Mouse (Mus musculus): ENCODE measurements around the gene Txk. TPM values are rescaled to one million over a fixed set of nuclear protein-coding genes. Genes with fewer than 3 reads are reported as not detected.

Txk gene
- polyA plus RNA-seq, 1 experiment: 0.07 TPM

DNA sequence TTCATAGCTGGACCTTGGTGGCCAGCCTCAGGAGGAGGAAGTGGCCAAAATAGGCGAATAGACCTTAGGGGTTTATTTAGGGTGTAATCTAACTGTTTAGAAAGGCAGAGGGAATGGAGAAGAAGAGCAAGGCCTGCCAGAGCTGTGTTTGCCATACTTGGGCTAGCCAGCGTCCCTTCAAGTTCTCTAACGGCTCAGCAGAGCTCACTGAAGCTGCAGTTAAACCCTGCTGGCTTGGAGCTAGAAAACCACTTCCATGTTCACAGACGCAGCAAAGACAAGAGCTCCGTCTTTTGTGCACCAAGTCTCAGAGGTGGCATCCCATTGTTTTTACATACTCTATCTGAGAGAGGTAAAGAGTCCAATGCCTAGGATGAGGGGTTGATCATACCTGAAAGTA is 2.4 kb downstream of the Txk start:
- DNase-seq (ENCODE audit: low read depth): no peak
- TF ChIP-seq POLR2A (IDR thresholded peaks at IDR 0.05; ENCODE audit: borderline replicate concordance, extremely low read depth, insufficient read depth, insufficient read length, poor library complexity, severe bottlenecking) (no peak), CTCF (IDR thresholded peaks at IDR 0.05; ENCODE audit: borderline replicate concordance, extremely low read depth, insufficient read depth, insufficient read length) (no peak)

DNA sequence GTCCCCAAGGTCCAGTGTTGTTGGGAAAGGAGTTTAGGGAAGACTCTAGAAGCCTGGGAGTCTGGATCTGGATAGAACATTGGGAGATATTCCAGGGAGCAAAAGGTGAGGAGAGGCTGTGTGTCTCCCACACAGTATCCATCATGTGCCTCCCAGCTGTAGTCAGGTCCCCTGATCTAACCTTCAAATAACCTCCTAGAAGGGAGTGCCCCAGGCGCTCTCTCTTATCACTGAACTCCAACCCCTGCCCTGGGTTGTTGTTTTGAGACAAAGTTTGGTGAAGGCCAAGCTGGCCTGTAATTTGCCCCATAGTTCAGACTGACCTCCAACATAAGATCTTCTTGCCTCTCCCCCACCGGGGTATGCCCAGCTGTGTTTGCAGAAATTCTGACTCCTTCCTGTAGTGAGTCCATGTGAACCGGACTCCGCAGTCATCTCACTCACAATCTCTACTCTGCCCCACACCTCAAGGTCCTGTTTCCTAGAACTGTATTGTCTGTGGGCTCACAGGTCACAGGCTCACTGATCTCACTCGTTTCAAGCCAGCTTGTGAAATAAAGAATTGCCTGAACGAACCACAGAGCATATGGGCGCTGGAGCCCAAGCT is 3.8 kb downstream of the Txk start:
- TF ChIP-seq POLR2A (IDR thresholded peaks at IDR 0.05; ENCODE audit: borderline replicate concordance, extremely low read depth, insufficient read depth, insufficient read length, poor library complexity, severe bottlenecking): no peak
- no peak for TF ChIP-seq CTCF (IDR thresholded peaks at IDR 0.05; ENCODE audit: borderline replicate concordance, extremely low read depth, insufficient read depth, insufficient read length)

DNA sequence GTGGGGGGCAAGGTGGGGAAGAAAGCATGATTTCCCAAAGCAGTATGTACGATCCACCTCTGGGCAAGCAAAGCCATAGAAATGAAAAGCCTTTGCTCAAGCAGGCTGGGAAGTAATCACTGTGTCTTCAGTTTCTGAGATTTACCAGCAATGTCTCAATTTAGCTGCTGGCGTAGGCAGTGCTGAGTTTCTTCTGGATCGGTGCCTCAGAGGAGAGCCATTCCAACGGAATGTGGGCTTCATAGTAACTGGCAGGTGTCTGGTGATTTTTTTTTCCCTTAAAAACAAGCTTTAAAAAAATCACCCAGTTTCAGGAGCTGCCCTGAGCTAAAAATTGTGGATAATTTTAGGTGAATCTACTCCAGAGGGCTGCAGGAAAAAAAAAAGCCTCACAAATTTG is 5.2 kb downstream of the Txk start:
- no peak for DNase-seq (ENCODE audit: low read depth)
- TF ChIP-seq CTCF (IDR thresholded peaks at IDR 0.05; ENCODE audit: borderline replicate concordance, extremely low read depth, insufficient read depth, insufficient read length) (no peak), POLR2A (IDR thresholded peaks at IDR 0.05; ENCODE audit: borderline replicate concordance, extremely low read depth, insufficient read depth, insufficient read length, poor library complexity, severe bottlenecking) (no peak)

More for the DNA sequence above, 3.8 kb downstream of the Txk start:
- no peak for DNase-seq (ENCODE audit: low read depth)

DNA sequence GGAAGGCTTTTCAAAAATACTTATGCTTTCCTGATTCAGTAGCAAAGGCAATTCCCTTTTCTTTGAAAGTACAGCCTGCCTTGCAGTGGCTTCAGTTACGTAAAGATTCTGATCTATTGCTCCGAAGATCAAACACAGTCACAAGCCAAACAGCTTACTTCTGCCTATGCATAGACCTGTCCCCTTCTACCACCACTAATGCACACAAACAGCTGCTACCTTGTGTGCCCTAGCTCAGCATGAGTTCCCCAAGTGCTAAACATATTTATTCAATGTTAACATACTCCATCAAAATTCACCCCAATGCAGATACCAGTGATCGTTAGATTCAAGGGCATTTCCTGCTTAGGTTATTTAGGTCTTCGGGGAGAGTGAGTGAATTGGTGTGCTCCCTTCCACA is 6.1 kb downstream of the Txk start:
- no peak for DNase-seq (ENCODE audit: low read depth)

DNA sequence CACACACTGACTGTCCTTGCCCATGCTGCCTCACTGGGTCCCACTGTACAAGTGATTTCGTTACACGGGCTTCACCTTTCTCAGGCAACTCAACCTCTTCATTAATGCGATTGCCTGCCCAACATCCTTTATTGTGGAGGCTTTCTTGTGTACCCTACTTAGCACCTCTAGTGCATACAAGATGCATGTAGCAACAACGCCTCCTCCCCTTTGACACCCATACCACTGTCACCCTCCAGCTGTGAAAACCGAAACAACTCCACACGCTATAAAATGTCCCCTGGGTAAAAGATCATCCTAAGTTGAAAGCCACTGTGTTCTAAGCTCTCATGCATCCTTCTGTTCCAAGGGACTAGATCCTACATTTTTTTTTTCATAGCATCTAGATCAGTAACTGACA is 9.5 kb downstream of the Txk start:
- TF ChIP-seq POLR2A (IDR thresholded peaks at IDR 0.05; ENCODE audit: borderline replicate concordance, extremely low read depth, insufficient read depth, insufficient read length, poor library complexity, severe bottlenecking): no peak
- TF ChIP-seq CTCF (IDR thresholded peaks at IDR 0.05; ENCODE audit: borderline replicate concordance, extremely low read depth, insufficient read depth, insufficient read length): no peak
- DNase-seq (ENCODE audit: low read depth): no peak

More for the DNA sequence above, 6.1 kb downstream of the Txk start:
- no peak for TF ChIP-seq CTCF (IDR thresholded peaks at IDR 0.05; ENCODE audit: borderline replicate concordance, extremely low read depth, insufficient read depth, insufficient read length)
- TF ChIP-seq POLR2A (IDR thresholded peaks at IDR 0.05; ENCODE audit: borderline replicate concordance, extremely low read depth, insufficient read depth, insufficient read length, poor library complexity, severe bottlenecking): no peak

DNA sequence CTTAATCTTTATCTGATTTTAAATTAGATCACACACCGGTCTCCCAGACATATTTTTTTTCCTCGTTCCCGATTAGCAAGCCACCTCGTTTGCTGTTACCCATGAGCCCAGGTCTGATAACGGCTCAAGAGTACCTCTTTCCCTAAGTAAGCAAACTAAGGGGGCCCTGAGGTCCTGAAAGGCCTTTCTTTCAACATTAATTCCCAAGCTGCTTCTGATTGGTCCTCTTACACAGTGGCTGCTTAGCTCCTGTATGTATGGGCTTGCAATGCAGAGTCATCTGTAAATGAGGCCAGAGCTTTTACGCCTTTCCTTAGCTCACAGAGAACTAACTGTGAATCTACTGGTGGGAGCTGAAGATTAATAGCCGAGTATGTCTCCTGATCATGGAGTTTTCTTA is 15.7 kb downstream of the Txk start:
- no peak for TF ChIP-seq CTCF (IDR thresholded peaks at IDR 0.05; ENCODE audit: borderline replicate concordance, extremely low read depth, insufficient read depth, insufficient read length)
- TF ChIP-seq POLR2A (IDR thresholded peaks at IDR 0.05; ENCODE audit: borderline replicate concordance, extremely low read depth, insufficient read depth, insufficient read length, poor library complexity, severe bottlenecking): no peak
- no peak for DNase-seq (ENCODE audit: low read depth)

DNA sequence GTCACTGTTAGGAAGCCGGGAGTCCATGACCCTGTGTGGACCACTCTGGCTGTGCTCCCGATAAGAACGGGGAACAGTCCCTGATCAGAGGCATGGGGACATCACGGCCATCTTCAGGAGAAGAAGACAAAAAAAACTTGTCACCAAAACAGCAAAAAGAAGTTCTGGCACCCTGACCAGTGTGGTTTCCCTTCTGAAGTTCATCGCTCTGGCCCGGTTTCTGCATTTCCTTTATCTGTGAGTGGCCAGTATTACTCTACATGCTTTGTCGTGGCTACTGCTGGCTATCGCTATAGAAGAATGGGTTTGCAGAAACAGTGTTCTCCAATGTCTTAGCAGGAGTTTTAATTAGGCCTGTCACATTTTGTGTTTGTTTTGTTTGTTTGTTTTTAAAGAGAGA is 16.1 kb downstream of the Txk start:
- no peak for DNase-seq (ENCODE audit: low read depth)
- TF ChIP-seq CTCF (IDR thresholded peaks at IDR 0.05; ENCODE audit: borderline replicate concordance, extremely low read depth, insufficient read depth, insufficient read length) (no peak), POLR2A (IDR thresholded peaks at IDR 0.05; ENCODE audit: borderline replicate concordance, extremely low read depth, insufficient read depth, insufficient read length, poor library complexity, severe bottlenecking) (no peak)

DNA sequence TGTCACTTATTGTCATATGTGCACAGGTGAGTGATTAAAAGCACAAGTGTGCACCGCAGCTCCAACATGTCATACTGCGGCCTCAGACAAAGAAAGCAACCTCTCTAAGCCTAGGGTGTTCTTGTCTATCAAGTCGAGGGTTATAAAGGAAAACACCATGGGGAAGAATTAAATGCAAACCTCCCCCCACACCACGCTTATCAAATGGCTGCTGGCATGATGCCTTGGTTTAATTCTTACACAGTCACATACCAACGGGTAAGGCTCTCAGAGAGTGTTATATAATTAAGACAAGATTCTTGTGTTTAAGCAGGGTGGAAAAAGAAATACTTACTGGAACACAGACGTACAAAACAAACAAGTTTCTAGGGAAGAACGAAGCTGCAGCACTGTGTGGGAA is 16.8 kb downstream of the Txk start:
- TF ChIP-seq CTCF (IDR thresholded peaks at IDR 0.05; ENCODE audit: borderline replicate concordance, extremely low read depth, insufficient read depth, insufficient read length) (no peak), POLR2A (IDR thresholded peaks at IDR 0.05; ENCODE audit: borderline replicate concordance, extremely low read depth, insufficient read depth, insufficient read length, poor library complexity, severe bottlenecking) (no peak)
- no peak for DNase-seq (ENCODE audit: low read depth)

DNA sequence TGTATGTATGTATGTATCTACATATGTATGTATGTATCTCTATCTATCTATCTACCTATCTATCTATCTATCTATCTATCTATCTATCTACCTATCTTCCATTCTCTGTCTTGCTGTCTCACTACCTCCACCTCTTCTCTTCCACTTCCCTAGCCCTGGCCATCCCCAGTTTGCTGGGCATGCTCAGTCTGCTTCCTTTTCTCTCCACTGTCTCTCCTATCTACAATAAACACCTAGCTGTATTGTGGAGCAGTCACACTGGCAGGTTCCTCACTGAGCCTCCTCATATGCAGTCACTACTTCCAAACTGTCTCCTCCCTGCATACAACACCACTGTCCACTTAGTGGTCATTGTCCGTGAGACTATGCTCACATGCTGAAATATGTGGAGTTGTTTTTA is 19.7 kb downstream of the Txk start:
- no peak for TF ChIP-seq CTCF (IDR thresholded peaks at IDR 0.05; ENCODE audit: borderline replicate concordance, extremely low read depth, insufficient read depth, insufficient read length)
- no peak for TF ChIP-seq POLR2A (IDR thresholded peaks at IDR 0.05; ENCODE audit: borderline replicate concordance, extremely low read depth, insufficient read depth, insufficient read length, poor library complexity, severe bottlenecking)
- no peak for DNase-seq (ENCODE audit: low read depth)

DNA sequence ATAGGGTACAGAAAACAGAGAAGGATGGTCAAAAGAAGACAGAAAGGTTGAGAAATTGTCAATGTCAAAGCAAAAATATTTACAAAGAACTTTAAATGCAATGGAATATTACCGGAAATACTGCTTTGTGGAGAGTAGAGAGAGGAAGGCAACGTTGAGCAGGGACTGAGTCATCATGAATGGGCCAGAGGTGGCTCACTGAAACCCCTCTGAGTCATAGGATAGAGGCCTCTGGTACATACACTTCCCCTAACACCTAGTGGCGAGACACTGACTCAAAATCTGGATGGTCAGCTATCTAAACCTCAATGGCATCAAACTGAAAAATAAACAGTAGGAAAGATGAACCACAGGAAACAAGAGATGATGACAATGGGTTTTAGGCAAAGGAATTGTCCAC is 27.2 kb downstream of the Txk start:
- DNase-seq (ENCODE audit: low read depth): no peak
- TF ChIP-seq CTCF (IDR thresholded peaks at IDR 0.05; ENCODE audit: borderline replicate concordance, extremely low read depth, insufficient read depth, insufficient read length) (no peak), POLR2A (IDR thresholded peaks at IDR 0.05; ENCODE audit: borderline replicate concordance, extremely low read depth, insufficient read depth, insufficient read length, poor library complexity, severe bottlenecking) (no peak)

DNA sequence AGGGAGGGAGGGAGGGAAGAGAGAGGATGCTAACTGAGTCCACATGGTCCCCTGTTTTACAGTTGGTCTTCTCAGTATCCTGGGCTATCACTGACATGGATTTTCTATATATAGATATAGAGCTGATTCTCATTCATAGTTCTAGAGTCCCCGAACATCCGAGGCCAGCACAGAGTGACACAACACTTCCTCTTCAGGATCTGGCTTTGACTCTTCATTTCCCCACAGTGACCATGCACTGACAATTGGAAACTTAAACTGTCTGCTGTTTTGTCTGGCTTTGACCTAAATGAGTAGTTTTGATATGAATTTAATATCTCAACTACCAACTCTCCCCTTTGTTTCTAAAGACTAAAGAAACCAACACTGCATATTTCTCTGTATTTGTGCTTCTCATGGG is 29.1 kb downstream of the Txk start:
- no peak for DNase-seq (ENCODE audit: low read depth)
- no peak for TF ChIP-seq CTCF (IDR thresholded peaks at IDR 0.05; ENCODE audit: borderline replicate concordance, extremely low read depth, insufficient read depth, insufficient read length)
- TF ChIP-seq POLR2A (IDR thresholded peaks at IDR 0.05; ENCODE audit: borderline replicate concordance, extremely low read depth, insufficient read depth, insufficient read length, poor library complexity, severe bottlenecking): no peak

DNA sequence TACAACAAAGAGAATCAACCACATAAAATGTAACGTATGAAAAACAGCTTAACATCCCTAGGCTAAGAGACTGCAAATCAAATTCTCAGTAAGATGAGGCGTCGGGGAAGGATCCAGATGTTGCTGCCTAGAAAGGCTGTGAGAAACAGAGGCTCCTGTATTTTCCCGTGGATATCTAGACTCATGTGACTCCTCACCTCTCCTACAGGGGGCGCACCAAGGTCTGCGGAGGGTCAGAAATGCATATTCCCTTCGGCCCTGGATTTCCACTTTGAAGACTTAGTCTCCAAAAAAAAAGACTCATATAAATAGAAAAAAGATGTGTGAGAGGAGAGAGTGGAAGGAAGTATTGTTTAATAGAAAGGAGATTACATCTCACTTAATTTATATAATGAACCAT is 32.0 kb downstream of the Txk start:
- DNase-seq (ENCODE audit: low read depth): no peak
- no peak for TF ChIP-seq POLR2A (IDR thresholded peaks at IDR 0.05; ENCODE audit: borderline replicate concordance, extremely low read depth, insufficient read depth, insufficient read length, poor library complexity, severe bottlenecking)
- TF ChIP-seq CTCF (IDR thresholded peaks at IDR 0.05; ENCODE audit: borderline replicate concordance, extremely low read depth, insufficient read depth, insufficient read length): no peak; the same call in 1 of the 2 replicates
